Mouse (Mus musculus): ENCODE data around the gene Spata20. TPM values are rescaled to one million over a fixed set of nuclear protein-coding genes. Genes with fewer than 3 reads are reported as not detected.

Spata20 gene
- polyA plus RNA-seq, 1 experiment from 2014 or later: not detected

DNA sequence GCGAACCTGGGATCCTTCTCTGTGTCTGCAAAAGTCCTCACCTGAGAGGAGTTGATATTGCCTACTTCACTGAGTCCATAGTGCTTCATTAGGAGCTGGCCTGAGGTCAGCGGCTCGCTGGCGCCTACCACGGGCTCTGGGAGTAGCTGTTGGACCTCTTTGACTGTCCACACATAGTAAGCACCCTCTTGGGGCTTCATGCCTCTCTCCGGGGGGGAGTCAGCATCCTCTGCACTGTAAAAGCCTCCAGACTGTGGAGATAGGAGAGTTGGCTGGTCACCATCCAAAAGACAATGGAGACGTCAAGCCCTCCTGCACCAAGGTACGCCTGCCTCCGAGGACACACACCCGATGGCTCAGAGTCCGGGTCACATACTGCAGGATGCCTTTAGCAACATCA lies 3.2 kb downstream of the Spata20 start:
- WGBS: 91% methylated on average over 11 of the region's 11 CpGs
- Histone ChIP-seq H3K9me3 (replicated peaks) (no peaks in the 10 kb centered on the region), H3K4me2 (no peak overlapping the region), H3K36me3 (no peaks in the 10 kb centered on the region), H3K27me3 (replicated peaks) (peaks cover 74% of the 10 kb centered on the region), H3K4me1 (replicated peaks) (no peaks in the 10 kb centered on the region), H3K4me3 (no peak overlapping the region), H3K9ac (no peak overlapping the region), H3K27ac (ENCODE audit: poor library complexity, severe bottlenecking) (no peak overlapping the region)
- no peak for ATAC-seq (ENCODE audit: insufficient number of reproducible peaks, low FRiP score)

DNA sequence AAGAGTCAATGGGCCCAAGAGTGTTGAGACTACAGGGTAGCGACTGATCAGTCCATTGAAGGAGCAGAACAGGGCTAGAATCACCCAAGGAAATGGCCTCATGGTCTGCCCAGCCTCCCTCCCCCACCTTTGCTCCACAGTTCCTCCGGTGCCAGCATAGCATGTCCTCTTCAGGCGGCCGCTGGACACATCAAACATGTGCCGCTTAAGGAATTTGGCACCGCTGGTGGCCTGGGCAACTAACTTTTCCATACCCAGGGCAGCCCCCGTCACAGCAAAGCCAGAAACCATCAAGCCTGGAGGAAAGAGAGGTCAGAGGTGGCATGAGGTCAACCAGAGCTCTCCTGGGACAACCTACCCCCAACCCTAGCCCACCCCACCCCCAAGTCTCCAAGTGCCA lies 4.0 kb downstream of the Spata20 start:
- no peak for ATAC-seq (ENCODE audit: insufficient number of reproducible peaks, low FRiP score)
- Histone ChIP-seq H3K9me3 (replicated peaks) (no peaks in the 10 kb centered on the region), H3K4me1 (replicated peaks) (no peaks in the 10 kb centered on the region), H3K9ac (no peak overlapping the region), H3K27ac (ENCODE audit: poor library complexity, severe bottlenecking) (no peak overlapping the region), H3K27me3 (replicated peaks) (peaks cover 74% of the 10 kb centered on the region), H3K4me3 (no peak overlapping the region), H3K36me3 (no peaks in the 10 kb centered on the region), H3K4me2 (no peak overlapping the region)
- 92% methylated on average over 7 of the region's 7 CpGs for WGBS

DNA sequence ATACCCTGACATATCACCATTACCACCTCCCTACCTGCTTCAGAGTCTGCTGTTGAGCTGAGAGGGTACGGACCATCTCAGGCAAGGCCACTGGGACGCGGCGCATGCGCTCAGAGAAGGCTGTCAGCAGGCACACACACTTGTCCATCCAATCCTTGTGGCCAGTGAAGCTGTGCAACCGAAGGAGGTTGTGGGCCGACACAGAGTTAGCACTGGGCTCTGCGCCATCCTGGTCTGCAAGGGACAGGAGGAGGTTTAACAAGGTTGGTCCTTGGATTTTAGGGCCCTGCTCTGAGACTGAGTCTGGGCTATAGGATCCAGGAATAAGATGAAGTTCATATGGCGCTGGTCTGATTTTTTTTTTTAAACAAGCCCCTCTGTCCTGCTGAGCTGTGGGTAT lies 5.6 kb downstream of the Spata20 start:
- peaks cover 79% of the 10 kb centered on the region for H3K27me3 ChIP-seq (replicated peaks)
- no peak for ATAC-seq (ENCODE audit: insufficient number of reproducible peaks, low FRiP score)
- WGBS: 81% methylated on average over 9 of the region's 9 CpGs

DNA sequence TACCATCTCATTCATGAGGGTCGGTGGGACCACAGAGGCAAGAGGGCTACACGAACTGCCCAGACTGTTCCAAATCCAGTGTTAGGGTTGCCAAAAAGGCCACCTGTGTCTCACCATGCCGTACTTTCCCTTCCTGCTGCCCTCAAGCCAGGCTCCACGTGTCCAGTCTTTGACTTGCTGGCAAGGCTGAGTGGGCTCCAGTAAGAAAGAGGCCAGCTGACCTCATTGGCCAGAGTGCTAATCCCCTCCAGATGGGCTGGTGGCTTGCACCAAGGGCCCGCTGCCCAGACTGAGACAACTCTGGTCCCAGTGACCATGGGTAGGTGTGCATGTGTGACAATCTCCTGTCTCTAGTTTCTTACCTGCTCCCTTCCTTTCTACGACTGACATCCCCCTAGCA lies 8.3 kb downstream of the Spata20 start:
- no peak overlapping the region for H3K4me2 ChIP-seq
- no peak for ATAC-seq (ENCODE audit: insufficient number of reproducible peaks, low FRiP score)
- 63% methylated on average over 6 of the region's 6 CpGs for WGBS
- H3K4me1 ChIP-seq (replicated peaks): peaks cover 23% of the 10 kb centered on the region
- peaks cover 86% of the 10 kb centered on the region for H3K27me3 ChIP-seq (replicated peaks)
- H3K36me3 ChIP-seq: no peaks in the 10 kb centered on the region
- no peak overlapping the region for H3K4me3 ChIP-seq
- no peak overlapping the region for H3K9ac ChIP-seq
- H3K9me3 ChIP-seq (replicated peaks): no peaks in the 10 kb centered on the region
- H3K27ac ChIP-seq (ENCODE audit: poor library complexity, severe bottlenecking): no peak overlapping the region

More for the DNA sequence above, 5.6 kb downstream of the Spata20 start:
- Histone ChIP-seq H3K4me1 (replicated peaks) (no peaks in the 10 kb centered on the region), H3K4me2 (no peak overlapping the region), H3K27ac (ENCODE audit: poor library complexity, severe bottlenecking) (no peak overlapping the region), H3K36me3 (no peaks in the 10 kb centered on the region), H3K9me3 (replicated peaks) (no peaks in the 10 kb centered on the region), H3K9ac (no peak overlapping the region), H3K4me3 (no peak overlapping the region)

DNA sequence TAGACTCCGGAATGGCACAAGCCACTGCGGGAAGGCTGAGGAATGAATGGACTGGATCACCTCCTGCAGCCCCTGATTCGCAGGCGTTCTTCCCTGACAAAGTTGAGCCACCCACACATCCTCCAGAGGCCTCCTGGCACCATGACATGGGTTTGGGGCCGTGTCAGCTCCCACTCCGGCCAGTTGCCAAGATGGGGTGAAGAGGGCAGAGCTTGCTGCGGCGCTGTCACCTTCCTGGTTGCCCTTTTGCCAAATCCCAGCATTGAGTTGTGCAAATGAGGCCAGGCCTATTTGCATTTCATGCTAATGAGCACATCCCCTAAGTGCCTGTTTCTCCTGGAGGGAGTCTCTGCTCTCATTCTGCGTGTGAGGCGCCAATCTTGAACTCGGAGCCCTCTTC lies 10.3 kb downstream of the Spata20 start:
- no peak overlapping the region for H3K27ac ChIP-seq (ENCODE audit: poor library complexity, severe bottlenecking)
- no peaks in the 10 kb centered on the region for H3K36me3 ChIP-seq
- H3K27me3 ChIP-seq (replicated peaks): peaks cover 96% of the 10 kb centered on the region
- H3K9ac ChIP-seq: no peak overlapping the region
- H3K4me2 ChIP-seq: no peak overlapping the region
- WGBS: 21% methylated on average over 11 of the region's 11 CpGs
- peaks cover 36% of the 10 kb centered on the region for H3K4me1 ChIP-seq (replicated peaks)
- H3K4me3 ChIP-seq: no peak overlapping the region
- ATAC-seq (ENCODE audit: insufficient number of reproducible peaks, low FRiP score): no peak
- no peaks in the 10 kb centered on the region for H3K9me3 ChIP-seq (replicated peaks)

DNA sequence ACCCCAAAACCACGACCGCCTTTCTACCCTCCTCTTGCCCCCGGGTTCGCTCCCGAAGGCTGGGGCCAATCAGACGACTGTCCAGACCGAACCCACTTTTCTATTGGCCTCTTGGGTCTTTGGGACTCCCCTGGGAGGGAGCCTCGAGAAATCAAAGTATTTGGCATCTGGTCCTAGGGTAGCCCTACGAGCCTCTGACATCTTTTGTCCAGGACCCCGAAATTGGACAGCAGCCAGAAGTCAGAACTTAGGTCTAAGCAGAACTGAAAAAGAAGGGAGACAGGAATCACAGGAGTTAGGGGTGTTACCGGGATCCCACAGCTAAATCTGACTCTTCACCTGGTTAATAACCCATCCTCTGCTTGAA lies 11.5 kb downstream of the Spata20 start:
- peaks cover 90% of the 10 kb centered on the region for H3K27me3 ChIP-seq (replicated peaks)
- H3K4me1 ChIP-seq (replicated peaks): peaks cover 43% of the 10 kb centered on the region
- peak overlapping the region; percentile 66 for H3K4me3 ChIP-seq
- ATAC-seq (ENCODE audit: insufficient number of reproducible peaks, low FRiP score): no peak
- WGBS: 2% methylated on average over 11 of the region's 11 CpGs
- H3K9ac ChIP-seq: no peak overlapping the region
- peak overlapping the region; percentile 98 for H3K4me2 ChIP-seq
- H3K9me3 ChIP-seq (replicated peaks): no peaks in the 10 kb centered on the region
- H3K36me3 ChIP-seq: no peaks in the 10 kb centered on the region
- H3K27ac ChIP-seq (ENCODE audit: poor library complexity, severe bottlenecking): no peak overlapping the region

DNA sequence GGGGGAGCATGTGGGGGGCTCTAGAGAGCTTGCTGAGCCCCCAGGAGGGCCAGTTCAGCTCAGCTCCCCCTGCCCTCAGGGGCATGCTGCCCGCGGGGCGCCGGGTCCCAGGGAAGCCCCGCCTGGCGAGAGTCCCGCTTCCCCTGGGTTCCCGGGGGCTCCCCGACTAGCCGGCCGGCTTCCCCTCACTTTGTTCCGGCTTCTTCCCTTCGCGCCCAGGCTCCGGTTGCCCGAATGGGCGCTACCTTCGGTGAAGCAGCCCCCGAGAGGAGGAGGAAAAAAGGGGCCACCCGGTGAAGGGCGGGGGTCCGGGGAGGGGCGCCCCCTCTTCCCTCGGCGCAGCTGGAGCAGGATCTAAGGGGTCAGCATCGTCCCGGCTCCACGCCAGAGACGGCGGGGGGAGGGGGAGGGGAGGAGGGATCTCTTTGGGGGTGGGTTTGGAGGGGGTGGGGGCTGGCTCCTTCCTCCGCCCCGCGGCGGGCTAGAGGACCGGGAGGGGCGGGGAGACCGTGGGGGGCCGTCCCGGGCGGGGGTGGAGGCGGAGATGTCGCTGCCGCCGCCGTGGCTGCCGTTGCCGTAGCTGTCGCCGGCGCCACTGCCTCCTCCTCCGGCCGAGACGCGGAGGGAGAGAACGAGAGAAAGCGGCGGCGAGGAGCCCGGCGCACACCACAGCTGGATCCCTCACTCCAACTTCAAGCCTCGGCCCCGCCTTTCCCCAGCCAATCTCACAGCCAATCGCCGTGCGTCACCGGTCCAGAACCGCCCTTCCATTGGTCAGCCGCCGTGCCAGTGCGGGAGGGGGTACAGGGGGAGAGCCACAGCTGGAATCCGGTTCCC lies 12.1 kb downstream of the Spata20 start, which contains the start of gene Cacna1g:
Cacna1g (minus strand) TSS at position 492 of the 837 bp plus-strand sequence.
- Histone ChIP-seq H3K4me2 (peak within 1 kb of the TSS; percentile 98), H3K4me1 (replicated peaks) (peaks cover 49% of the 10 kb centered on the region), H3K27ac (ENCODE audit: poor library complexity, severe bottlenecking) (no peak within 1 kb of the TSS), H3K27me3 (replicated peaks) (peaks cover 85% of the 10 kb centered on the region), H3K9me3 (replicated peaks) (no peaks in the 10 kb centered on the region), H3K9ac (peak within 1 kb of the TSS; percentile 60), H3K4me3 (peak within 1 kb of the TSS; percentile 66), H3K36me3 (no peaks in the 10 kb centered on the region)
- peak; percentile 84 for ATAC-seq (ENCODE audit: insufficient number of reproducible peaks, low FRiP score)
- WGBS: under 1% methylated on average over 59 of the region's 71 CpGs

DNA sequence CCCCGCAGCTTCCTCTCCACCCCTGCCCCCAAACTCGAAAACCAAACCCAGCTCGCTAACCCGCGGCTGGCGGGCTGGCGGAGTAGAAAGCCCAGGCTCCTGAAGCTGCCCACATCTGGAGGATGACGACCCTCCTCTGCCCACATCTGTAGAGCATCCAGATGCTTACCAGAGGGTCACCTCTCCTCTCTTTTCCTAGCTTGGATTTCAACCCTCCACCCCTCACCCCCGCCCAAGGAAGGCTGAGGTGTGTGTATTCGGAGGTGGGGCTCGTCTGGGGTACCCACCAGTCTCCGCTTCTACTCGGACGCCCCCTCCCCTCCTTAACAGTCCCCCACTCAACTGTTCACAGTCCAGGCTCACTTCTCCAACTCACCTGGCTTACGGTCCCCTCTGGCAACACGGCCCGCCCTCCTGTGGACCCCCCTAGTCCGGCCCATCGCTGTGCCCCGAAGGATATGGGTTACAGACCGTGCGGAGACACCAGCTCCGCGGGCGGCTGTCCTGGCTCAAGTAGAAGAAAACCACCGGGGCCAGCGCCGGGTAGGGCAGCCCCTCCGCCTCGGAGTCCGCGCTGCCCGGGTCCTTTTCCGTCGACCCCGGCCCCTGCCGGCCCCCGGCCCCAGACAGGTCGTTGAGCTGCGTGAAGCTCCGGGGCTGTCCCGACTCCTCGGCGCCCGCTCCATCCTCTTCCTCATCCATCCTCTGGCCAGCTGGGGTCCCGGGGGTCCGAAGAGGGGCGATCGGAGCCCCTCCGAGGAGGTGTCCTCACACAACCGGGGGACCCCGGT lies 12.9 kb downstream of the Spata20 start:
- Histone ChIP-seq H3K4me2 (peak overlapping the region; percentile 98), H3K27ac (ENCODE audit: poor library complexity, severe bottlenecking) (no peak overlapping the region), H3K4me3 (peak overlapping the region; percentile 66), H3K27me3 (replicated peaks) (peaks cover 77% of the 10 kb centered on the region), H3K9me3 (replicated peaks) (no peaks in the 10 kb centered on the region), H3K36me3 (no peaks in the 10 kb centered on the region), H3K4me1 (replicated peaks) (peaks cover 57% of the 10 kb centered on the region), H3K9ac (peak overlapping the region; percentile 60)
- ATAC-seq (ENCODE audit: insufficient number of reproducible peaks, low FRiP score): 0 out of 2 replicates have a peak, but pooled peaks have one; percentile 15
- WGBS: 1% methylated on average over 50 of the region's 52 CpGs

DNA sequence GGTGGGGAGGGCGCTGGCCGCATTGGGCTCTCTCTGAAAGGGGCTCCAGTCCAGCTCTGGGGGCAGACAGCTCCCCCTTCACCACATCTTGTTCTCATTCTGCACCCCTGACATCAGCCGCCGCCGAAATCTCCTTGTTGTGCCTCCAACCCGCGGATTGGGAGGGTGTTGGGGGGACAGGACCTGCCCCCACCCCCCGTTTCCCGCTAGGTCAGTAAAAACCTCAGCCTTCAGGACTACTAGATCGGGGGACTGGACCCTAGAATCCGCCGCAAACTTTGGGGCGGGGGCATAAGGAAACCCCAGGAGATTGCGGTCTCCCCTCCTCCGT lies 13.4 kb downstream of the Spata20 start:
- no peak for ATAC-seq (ENCODE audit: insufficient number of reproducible peaks, low FRiP score)
- Histone ChIP-seq H3K9me3 (replicated peaks) (no peaks in the 10 kb centered on the region), H3K4me2 (peak overlapping the region; percentile 98), H3K9ac (peak overlapping the region; percentile 60; the same call in 1 of the 2 replicates), H3K36me3 (no peaks in the 10 kb centered on the region), H3K27ac (ENCODE audit: poor library complexity, severe bottlenecking) (no peak overlapping the region), H3K4me1 (replicated peaks) (peaks cover 62% of the 10 kb centered on the region), H3K4me3 (peak overlapping the region; percentile 66), H3K27me3 (replicated peaks) (peaks cover 71% of the 10 kb centered on the region)
- under 1% methylated on average over 15 of the region's 15 CpGs for WGBS

DNA sequence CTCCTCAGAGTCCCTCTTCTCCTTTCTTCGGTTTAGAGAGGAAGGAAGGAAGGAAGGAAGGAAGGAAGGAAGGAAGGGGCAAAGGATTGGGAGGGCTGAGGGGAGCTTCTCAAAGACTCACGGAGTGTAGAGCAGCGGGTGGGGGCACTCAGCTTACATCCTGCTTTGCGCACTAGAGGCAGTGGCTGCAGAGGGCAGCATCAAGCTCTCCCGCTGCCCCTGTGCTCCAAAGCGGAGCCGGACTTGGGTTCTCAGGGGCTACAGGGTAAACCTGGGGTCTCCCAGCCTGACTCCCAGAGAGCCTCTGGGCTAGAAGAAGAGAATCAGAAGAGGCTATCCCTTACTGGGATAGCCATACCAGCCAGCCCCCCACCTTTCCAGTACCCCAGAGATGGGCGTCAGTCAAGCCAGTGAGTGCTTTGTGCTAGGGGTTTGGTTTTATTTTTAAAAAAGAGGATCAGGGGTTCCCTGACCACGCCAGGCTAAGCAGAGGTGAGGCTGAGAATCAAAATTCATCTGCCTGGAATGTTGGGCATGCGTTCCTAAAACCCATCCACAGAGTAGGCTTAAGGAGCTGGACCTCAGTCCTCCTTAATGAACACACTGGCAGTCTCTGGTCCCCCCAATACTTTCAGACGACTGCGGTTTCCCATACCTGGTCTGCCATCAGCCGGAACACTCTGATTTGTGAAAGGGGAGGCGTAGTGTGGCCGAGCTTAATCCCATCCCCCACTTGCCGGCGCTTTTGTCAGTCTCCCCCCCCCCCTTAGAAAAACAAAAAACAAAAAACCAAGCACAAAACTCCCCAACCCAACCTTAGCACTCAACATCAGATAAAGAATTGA lies 14.0 kb downstream of the Spata20 start:
- no peak overlapping the region for H3K27ac ChIP-seq (ENCODE audit: poor library complexity, severe bottlenecking)

More for the DNA sequence above, 14.0 kb downstream of the Spata20 start:
- Histone ChIP-seq H3K4me3 (peak overlapping the region; percentile 66), H3K9me3 (replicated peaks) (no peaks in the 10 kb centered on the region), H3K9ac (peak overlapping the region; percentile 60; the same call in 1 of the 2 replicates), H3K36me3 (no peaks in the 10 kb centered on the region), H3K27me3 (replicated peaks) (peaks cover 66% of the 10 kb centered on the region), H3K4me2 (peak overlapping the region; percentile 98), H3K4me1 (replicated peaks) (peaks cover 67% of the 10 kb centered on the region)
- ATAC-seq (ENCODE audit: insufficient number of reproducible peaks, low FRiP score): no peak
- WGBS: 6% methylated on average over 16 of the region's 17 CpGs
